Mouse (Mus musculus): ENCODE measurements around the gene Irgm2.

DNA sequence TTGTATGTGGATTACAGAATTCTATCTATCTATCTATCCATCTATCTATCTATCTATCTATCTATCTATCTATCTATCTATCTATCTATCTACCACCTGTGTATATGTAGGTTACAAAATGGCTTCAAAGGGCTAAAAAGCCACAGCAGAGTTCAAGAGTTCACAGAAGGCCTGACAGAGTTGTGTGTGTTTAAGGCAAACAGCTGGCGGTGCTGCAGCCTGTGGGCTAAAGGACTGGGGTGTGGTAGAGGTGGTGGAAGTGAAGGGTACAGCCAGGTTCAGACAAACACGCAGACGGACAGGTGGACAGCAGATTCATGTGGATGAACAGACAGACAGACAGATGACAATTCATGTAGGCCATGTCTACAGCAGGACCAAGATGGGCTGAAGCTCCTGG, 68.9 kb downstream of the Irgm2 start:
- TF ChIP-seq CTCF (IDR thresholded peaks at IDR 0.05; ENCODE audit: borderline replicate concordance, extremely low read depth, insufficient read depth, insufficient read length) (no peak), POLR2A (IDR thresholded peaks at IDR 0.05; ENCODE audit: borderline replicate concordance, extremely low read depth, insufficient read depth, insufficient read length, poor library complexity, severe bottlenecking) (no peak)

Measured in brain, embryonic 14.5 days (tissue).